Mouse (Mus musculus): ENCODE measurements around the gene Il31ra. TPM values are rescaled to one million over a fixed set of nuclear protein-coding genes. Genes with fewer than 3 reads are reported as not detected.

Gene Il31ra
- polyA plus RNA-seq, 1 experiment: 0.33 TPM

DNA sequence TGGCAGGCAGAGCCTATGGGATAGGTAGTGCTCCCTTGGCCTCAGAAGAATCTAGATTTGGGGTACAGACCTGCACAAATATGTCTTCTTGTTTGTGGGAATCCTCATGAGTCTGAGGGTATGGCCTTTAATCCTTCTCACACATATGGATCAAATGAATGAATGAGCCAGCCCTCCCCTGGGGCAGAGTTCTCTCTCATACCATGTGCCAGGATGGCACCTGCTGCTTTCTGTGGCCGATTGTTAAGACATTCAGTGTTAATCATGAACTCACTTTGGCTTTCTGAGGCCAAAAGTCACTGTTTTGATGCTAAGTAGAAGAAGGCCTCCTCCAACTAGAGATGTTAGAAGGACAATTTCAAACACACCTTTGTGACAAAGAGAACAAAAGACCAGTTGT is 67.0 kb downstream of the Il31ra start:
- Histone ChIP-seq H3K27ac (ENCODE audit: insufficient read depth, low read length) (no peak overlapping the region), H3K4me3 (ENCODE audit: extremely low read depth, insufficient read depth, insufficient read length) (no peak overlapping the region), H3K4me1 (ENCODE audit: control insufficient read depth, insufficient read depth, insufficient read length) (no peaks in the 10 kb centered on the region), H3K36me3 (ENCODE audit: control insufficient read depth, insufficient read depth, low read length) (no peaks in the 10 kb centered on the region), H3K27me3 (ENCODE audit: control insufficient read depth, insufficient read depth, low read length) (no peaks in the 10 kb centered on the region)
- TF ChIP-seq CTCF (IDR thresholded peaks at IDR 0.05; ENCODE audit: extremely low read depth, insufficient read depth, insufficient read length, insufficient replicate concordance) (no peak), POLR2A (IDR thresholded peaks at IDR 0.05; ENCODE audit: low read depth, low read length) (no peak)
- 59% methylated on average over 1 of the region's 1 CpGs for WGBS
- no peak for DNase-seq (ENCODE audit: low read depth in 1 of 2, low spot score in 2 of 2)

DNA sequence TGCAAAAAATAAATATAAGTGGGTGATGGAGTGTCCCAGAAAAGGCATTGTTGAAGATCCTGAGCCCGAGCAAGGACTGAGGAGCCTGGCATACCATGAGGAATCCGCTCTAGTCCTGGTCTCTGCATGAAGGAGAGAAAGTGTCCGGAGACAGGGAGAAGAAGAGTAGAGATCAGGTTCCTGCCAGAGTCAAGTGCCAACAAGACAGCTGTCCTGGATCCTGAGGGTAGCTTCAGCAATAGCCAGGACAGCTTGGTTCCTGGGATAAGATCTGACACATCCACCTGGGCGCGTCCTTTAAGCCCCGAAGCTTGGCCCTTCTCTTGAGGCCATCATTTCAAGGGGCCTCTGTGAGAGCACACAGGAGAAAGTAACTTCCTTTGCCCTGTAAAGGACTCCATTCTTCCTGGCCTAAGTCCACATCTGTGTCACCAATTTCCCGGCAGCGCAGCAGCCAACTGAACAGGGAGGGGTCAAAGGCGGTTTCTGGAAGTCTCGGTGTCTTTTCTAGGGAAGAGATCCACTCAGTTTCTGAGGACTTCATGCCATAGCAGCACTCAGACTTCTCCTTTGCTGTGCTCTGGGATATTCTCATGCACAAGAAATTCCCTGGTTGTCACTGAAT is 70.7 kb downstream of the Il31ra start:
- no peak for TF ChIP-seq CTCF (IDR thresholded peaks at IDR 0.05; ENCODE audit: extremely low read depth, insufficient read depth, insufficient read length, insufficient replicate concordance)
- no peak for TF ChIP-seq POLR2A (IDR thresholded peaks at IDR 0.05; ENCODE audit: low read depth, low read length)
- H3K4me1 ChIP-seq (ENCODE audit: control insufficient read depth, insufficient read depth, insufficient read length): no peaks in the 10 kb centered on the region
- H3K27me3 ChIP-seq (ENCODE audit: control insufficient read depth, insufficient read depth, low read length): no peaks in the 10 kb centered on the region
- H3K36me3 ChIP-seq (ENCODE audit: control insufficient read depth, insufficient read depth, low read length): no peaks in the 10 kb centered on the region
- DNase-seq (ENCODE audit: low read depth in 1 of 2, low spot score in 2 of 2): no peak
- H3K27ac ChIP-seq (ENCODE audit: insufficient read depth, low read length): no peak overlapping the region
- 91% methylated on average over 10 of the region's 10 CpGs for WGBS
- no peak overlapping the region for H3K4me3 ChIP-seq (ENCODE audit: extremely low read depth, insufficient read depth, insufficient read length)

DNA sequence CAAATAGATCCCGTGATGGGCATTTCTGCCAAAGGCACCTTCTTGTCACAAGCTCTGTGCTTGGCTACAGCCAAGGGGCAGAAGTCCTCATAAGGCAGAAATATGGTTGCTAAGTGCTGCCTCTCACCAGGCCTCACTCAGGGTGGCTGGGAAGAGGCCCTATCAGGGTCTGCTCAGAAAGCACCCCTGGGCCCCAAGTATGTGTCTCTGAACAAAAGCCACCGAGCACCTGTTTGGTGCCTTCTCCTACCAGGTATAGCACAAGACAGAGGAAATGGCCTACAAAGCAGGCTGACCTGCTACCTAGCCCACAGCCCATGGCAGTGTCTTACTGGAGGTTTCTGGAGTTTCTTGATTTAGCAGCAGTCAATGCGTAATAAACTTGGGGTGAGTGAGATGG is 71.3 kb downstream of the Il31ra start:
- no peak for DNase-seq (ENCODE audit: low read depth in 1 of 2, low spot score in 2 of 2)
- Histone ChIP-seq H3K4me3 (ENCODE audit: extremely low read depth, insufficient read depth, insufficient read length) (no peak overlapping the region), H3K4me1 (ENCODE audit: control insufficient read depth, insufficient read depth, insufficient read length) (no peaks in the 10 kb centered on the region), H3K27ac (ENCODE audit: insufficient read depth, low read length) (no peak overlapping the region), H3K27me3 (ENCODE audit: control insufficient read depth, insufficient read depth, low read length) (no peaks in the 10 kb centered on the region), H3K36me3 (ENCODE audit: control insufficient read depth, insufficient read depth, low read length) (no peaks in the 10 kb centered on the region)
- WGBS: 89% methylated on average over 3 of the region's 3 CpGs
- no peak for TF ChIP-seq POLR2A (IDR thresholded peaks at IDR 0.05; ENCODE audit: low read depth, low read length)

DNA sequence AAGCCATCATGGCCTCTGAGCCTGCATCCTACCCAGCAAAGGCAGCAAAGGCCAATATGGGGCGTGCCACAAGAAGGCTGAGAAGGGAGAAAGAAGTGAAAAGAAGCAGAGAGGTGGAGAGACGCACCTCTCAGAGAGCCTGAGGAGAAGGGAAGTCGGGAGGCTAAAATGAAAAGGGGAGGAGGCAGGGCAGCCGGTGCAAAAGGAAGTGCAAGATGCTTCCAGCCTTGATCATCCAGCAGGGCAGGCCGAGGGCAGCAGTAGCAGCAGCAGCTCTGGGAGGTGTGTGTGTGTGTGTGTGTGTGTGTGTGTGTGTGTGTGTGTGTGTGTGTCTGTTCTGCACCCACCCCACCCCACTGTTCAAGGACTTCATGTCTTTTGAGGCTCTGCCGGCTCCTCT is 71.9 kb downstream of the Il31ra start:
- WGBS: 33% methylated on average over 6 of the region's 6 CpGs
- Histone ChIP-seq H3K4me3 (ENCODE audit: extremely low read depth, insufficient read depth, insufficient read length) (no peak overlapping the region), H3K27ac (ENCODE audit: insufficient read depth, low read length) (no peak overlapping the region), H3K36me3 (ENCODE audit: control insufficient read depth, insufficient read depth, low read length) (no peaks in the 10 kb centered on the region), H3K4me1 (ENCODE audit: control insufficient read depth, insufficient read depth, insufficient read length) (no peaks in the 10 kb centered on the region), H3K27me3 (ENCODE audit: control insufficient read depth, insufficient read depth, low read length) (no peaks in the 10 kb centered on the region)
- DNase-seq (ENCODE audit: low read depth in 1 of 2, low spot score in 2 of 2): no peak
- TF ChIP-seq CTCF (IDR thresholded peaks at IDR 0.05; ENCODE audit: extremely low read depth, insufficient read depth, insufficient read length, insufficient replicate concordance) (no peak), POLR2A (IDR thresholded peaks at IDR 0.05; ENCODE audit: low read depth, low read length) (no peak)

DNA sequence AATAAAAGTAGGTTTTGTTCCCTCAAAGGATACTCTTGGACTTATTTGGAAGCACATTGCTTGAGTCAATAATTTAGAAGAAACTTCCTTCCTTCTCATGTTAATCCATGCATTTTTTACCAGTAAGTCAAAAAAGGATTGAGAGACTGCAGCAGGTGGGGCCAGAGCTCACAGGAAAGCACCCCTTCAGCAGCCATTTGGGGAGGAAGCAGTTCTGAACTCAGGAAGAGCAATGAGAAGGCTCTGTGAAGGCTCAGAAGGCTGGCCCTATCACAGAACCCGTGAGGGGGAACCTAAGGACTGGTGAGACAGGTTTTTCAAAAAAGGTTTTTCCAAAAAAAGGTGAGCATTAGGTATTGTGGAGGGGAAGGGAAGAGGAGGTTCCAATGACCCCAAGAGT is 79.6 kb downstream of the Il31ra start:
- DNase-seq (ENCODE audit: low read depth in 1 of 2, low spot score in 2 of 2): no peak
- Histone ChIP-seq H3K27me3 (ENCODE audit: control insufficient read depth, insufficient read depth, low read length) (no peaks in the 10 kb centered on the region), H3K4me3 (ENCODE audit: extremely low read depth, insufficient read depth, insufficient read length) (no peak overlapping the region), H3K36me3 (ENCODE audit: control insufficient read depth, insufficient read depth, low read length) (no peaks in the 10 kb centered on the region), H3K27ac (ENCODE audit: insufficient read depth, low read length) (no peak overlapping the region), H3K4me1 (ENCODE audit: control insufficient read depth, insufficient read depth, insufficient read length) (peaks cover 16% of the 10 kb centered on the region; the same call in 1 of the 2 replicates)
- WGBS: 7% methylated on average over 1 of the region's 1 CpGs
- no peak for TF ChIP-seq POLR2A (IDR thresholded peaks at IDR 0.05; ENCODE audit: low read depth, low read length)
- no peak for TF ChIP-seq CTCF (IDR thresholded peaks at IDR 0.05; ENCODE audit: extremely low read depth, insufficient read depth, insufficient read length, insufficient replicate concordance)

DNA sequence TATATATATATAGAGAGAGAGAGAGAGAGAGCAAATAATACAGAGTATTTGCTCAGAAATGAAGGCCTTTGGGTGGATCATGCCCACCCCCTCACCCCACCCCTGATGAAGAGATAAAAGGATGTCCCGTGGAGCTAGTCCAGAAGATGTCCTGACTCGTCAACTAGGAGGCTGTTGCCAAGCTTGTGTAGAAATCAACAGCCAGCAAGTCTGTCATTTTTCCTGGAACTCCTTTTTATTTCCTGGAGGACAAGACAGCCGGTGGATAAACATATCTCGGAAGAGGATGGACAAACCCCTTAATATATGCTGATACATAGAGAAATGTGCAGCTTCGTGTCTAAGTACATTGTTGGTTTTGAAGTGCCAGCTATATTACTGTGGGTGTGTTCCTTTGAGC is 81.3 kb downstream of the Il31ra start:
- no peak for TF ChIP-seq CTCF (IDR thresholded peaks at IDR 0.05; ENCODE audit: extremely low read depth, insufficient read depth, insufficient read length, insufficient replicate concordance)
- no peak for TF ChIP-seq POLR2A (IDR thresholded peaks at IDR 0.05; ENCODE audit: low read depth, low read length)
- 82% methylated on average over 5 of the region's 5 CpGs for WGBS
- Histone ChIP-seq H3K4me3 (ENCODE audit: extremely low read depth, insufficient read depth, insufficient read length) (no peak overlapping the region), H3K36me3 (ENCODE audit: control insufficient read depth, insufficient read depth, low read length) (no peaks in the 10 kb centered on the region), H3K27me3 (ENCODE audit: control insufficient read depth, insufficient read depth, low read length) (no peaks in the 10 kb centered on the region), H3K27ac (ENCODE audit: insufficient read depth, low read length) (no peak overlapping the region), H3K4me1 (ENCODE audit: control insufficient read depth, insufficient read depth, insufficient read length) (peaks cover 18% of the 10 kb centered on the region; the same call in 1 of the 2 replicates)
- DNase-seq (ENCODE audit: low read depth in 1 of 2, low spot score in 2 of 2): no peak

DNA sequence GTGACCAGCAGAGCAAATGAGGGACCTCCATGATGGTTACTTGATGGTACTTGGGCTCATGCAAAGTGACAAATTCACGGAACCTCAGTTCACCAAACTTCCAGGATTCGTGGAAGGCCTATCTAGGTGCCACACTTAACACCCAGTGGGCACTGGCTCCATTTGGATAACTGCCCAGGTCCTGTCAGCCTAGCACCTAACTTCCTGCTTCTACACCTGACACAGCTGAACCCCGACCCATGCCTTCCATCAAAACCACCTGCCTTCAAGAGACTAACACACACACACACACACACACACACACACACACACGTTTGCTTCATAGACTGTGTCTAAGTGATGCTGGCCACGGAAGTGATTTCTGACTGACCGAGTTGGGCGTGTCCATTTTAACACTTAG is 82.3 kb downstream of the Il31ra start:
- Histone ChIP-seq H3K27me3 (ENCODE audit: control insufficient read depth, insufficient read depth, low read length) (no peaks in the 10 kb centered on the region), H3K27ac (ENCODE audit: insufficient read depth, low read length) (no peak overlapping the region; the same call in 1 of the 2 replicates), H3K4me1 (ENCODE audit: control insufficient read depth, insufficient read depth, insufficient read length) (peaks cover 18% of the 10 kb centered on the region; the same call in 1 of the 2 replicates), H3K4me3 (ENCODE audit: extremely low read depth, insufficient read depth, insufficient read length) (no peak overlapping the region), H3K36me3 (ENCODE audit: control insufficient read depth, insufficient read depth, low read length) (no peaks in the 10 kb centered on the region)
- TF ChIP-seq CTCF (IDR thresholded peaks at IDR 0.05; ENCODE audit: extremely low read depth, insufficient read depth, insufficient read length, insufficient replicate concordance) (no peak), POLR2A (IDR thresholded peaks at IDR 0.05; ENCODE audit: low read depth, low read length) (no peak)
- WGBS: 76% methylated on average over 7 of the region's 7 CpGs
- no peak for DNase-seq (ENCODE audit: low read depth in 1 of 2, low spot score in 2 of 2)

All from spleen, adult 2 months (tissue).